Mouse (Mus musculus): ENCODE measurements around the gene Cdc42ep5. TPM values are rescaled to one million over a fixed set of nuclear protein-coding genes. Genes with fewer than 3 reads are reported as not detected.
A peak's percentile ranks its signal among the peaks of the same experiment; 100 is the strongest.

Gene Cdc42ep5
- polyA plus RNA-seq, 1 experiment from 2014 or later: 7.2 TPM

DNA sequence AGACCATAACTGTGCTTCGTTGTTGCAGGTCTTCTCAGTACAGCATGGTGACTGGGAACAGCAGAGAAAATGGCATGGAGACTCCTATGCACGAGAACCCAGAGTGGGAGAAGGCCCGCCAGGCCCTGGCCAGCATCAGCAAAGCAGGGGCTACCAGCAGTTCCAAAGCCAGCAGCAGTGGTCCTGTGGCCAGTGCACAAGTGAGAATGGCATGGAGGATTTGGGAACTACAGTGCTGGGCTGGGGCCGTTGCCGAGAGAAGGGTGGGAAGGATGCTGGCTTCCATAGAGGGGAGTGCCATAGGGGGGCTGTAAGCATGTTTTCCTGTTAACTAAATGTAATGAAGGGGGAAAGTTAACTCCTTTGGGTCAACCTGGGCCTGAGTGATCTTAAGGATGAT is 25.3 kb downstream of the Cdc42ep5 start:
- H3K4me2 ChIP-seq (replicated peaks): no peak overlapping the region
- H3K9me3 ChIP-seq (ENCODE audit: control insufficient read depth, low read length): no peaks in the 10 kb centered on the region
- peaks cover 15% of the 10 kb centered on the region for H3K4me1 ChIP-seq (replicated peaks; ENCODE audit: control insufficient read depth, insufficient read depth, low read length)
- H3K36me3 ChIP-seq (replicated peaks; ENCODE audit: control insufficient read depth, insufficient read depth): peaks cover 58% of the 10 kb centered on the region
- no peak for ATAC-seq (ENCODE audit: low FRiP score)
- H3K27ac ChIP-seq: no peak overlapping the region
- H3K4me3 ChIP-seq (replicated peaks; ENCODE audit: low read length): no peak overlapping the region
- no peak for DNase-seq (ENCODE audit: low spot score)
- H3K9ac ChIP-seq: no peak overlapping the region
- 89% methylated on average over 5 of the region's 5 CpGs for WGBS
- H3K27me3 ChIP-seq (ENCODE audit: control insufficient read depth, insufficient read depth, low read length): no peaks in the 10 kb centered on the region

GRCm38 (mm10) chr7:4138671-4139070 is 26.0 kb downstream of the Cdc42ep5 start:
- WGBS: 95% methylated on average over 7 of the region's 7 CpGs
- Histone ChIP-seq H3K27me3 (ENCODE audit: control insufficient read depth, insufficient read depth, low read length) (no peaks in the 10 kb centered on the region), H3K4me2 (replicated peaks) (no peak overlapping the region; the same call in 1 of the 2 replicates), H3K9ac (no peak overlapping the region), H3K36me3 (replicated peaks; ENCODE audit: control insufficient read depth, insufficient read depth) (peaks cover 51% of the 10 kb centered on the region), H3K4me1 (replicated peaks; ENCODE audit: control insufficient read depth, insufficient read depth, low read length) (peaks cover 15% of the 10 kb centered on the region), H3K4me3 (replicated peaks; ENCODE audit: low read length) (no peak overlapping the region), H3K27ac (no peak overlapping the region), H3K9me3 (ENCODE audit: control insufficient read depth, low read length) (no peaks in the 10 kb centered on the region)
- ATAC-seq (ENCODE audit: low FRiP score): no peak
- DNase-seq (ENCODE audit: low spot score): no peak

- Histone ChIP-seq H3K36me3 (replicated peaks; ENCODE audit: control insufficient read depth, insufficient read depth) (peaks cover 46% of the 10 kb centered on the region), H3K4me1 (replicated peaks; ENCODE audit: control insufficient read depth, insufficient read depth, low read length) (peaks cover 15% of the 10 kb centered on the region), H3K27ac (no peak overlapping the region), H3K4me2 (replicated peaks) (peak overlapping the region; percentile 97), H3K9me3 (ENCODE audit: control insufficient read depth, low read length) (no peaks in the 10 kb centered on the region), H3K9ac (peak overlapping the region; percentile 85), H3K27me3 (ENCODE audit: control insufficient read depth, insufficient read depth, low read length) (no peaks in the 10 kb centered on the region), H3K4me3 (replicated peaks; ENCODE audit: low read length) (peak overlapping the region; percentile 84)
- ATAC-seq (ENCODE audit: low FRiP score) (no peak), DNase-seq (ENCODE audit: low spot score) (no peak)
- 76% methylated on average over 2 of the region's 2 CpGs for whole genome bisulfite sequencing
These were observed 26.5 kb downstream of the Cdc42ep5 start for GRCm38 (mm10) chr7:4138181-4138580.

DNA sequence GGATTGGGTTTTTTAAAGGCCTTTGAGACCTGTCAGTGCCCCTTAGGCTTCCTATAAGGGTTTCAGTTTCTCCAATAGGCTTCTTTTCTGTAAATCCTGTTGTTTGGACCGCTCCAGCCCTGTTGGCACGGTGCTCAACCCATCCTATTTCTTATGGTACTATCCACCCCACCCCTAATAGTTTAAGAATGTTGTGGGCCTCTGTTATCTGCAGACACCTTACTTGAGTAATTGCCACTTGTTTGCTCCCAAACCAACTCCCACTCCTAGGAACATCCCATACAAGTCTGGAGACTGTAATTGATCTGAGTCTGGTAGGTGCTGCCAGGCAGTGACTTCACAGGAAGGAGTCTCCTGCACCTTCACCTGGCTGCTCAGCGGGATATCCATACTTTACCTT is 26.9 kb downstream of the Cdc42ep5 start:
- 53% methylated on average over 3 of the region's 3 CpGs for WGBS
- H3K4me3 ChIP-seq (replicated peaks; ENCODE audit: low read length): peak overlapping the region; percentile 84
- peaks cover 15% of the 10 kb centered on the region for H3K4me1 ChIP-seq (replicated peaks; ENCODE audit: control insufficient read depth, insufficient read depth, low read length)
- peaks cover 42% of the 10 kb centered on the region for H3K36me3 ChIP-seq (replicated peaks; ENCODE audit: control insufficient read depth, insufficient read depth)
- ATAC-seq (ENCODE audit: low FRiP score): no peak
- peak overlapping the region; percentile 85 for H3K9ac ChIP-seq
- DNase-seq (ENCODE audit: low spot score): no peak
- peak overlapping the region; percentile 93 for H3K27ac ChIP-seq
- H3K9me3 ChIP-seq (ENCODE audit: control insufficient read depth, low read length): no peaks in the 10 kb centered on the region
- H3K27me3 ChIP-seq (ENCODE audit: control insufficient read depth, insufficient read depth, low read length): no peaks in the 10 kb centered on the region
- H3K4me2 ChIP-seq (replicated peaks): peak overlapping the region; percentile 97

- DNase-seq (ENCODE audit: low spot score): peak; percentile 99
These were observed 27.7 kb downstream of the Cdc42ep5 start, which contains the start of gene Leng8 for GRCm38 (mm10) chr7:4136771-4137531. TSS of gene Leng8 (plus strand) at chr7:4137039.

DNA sequence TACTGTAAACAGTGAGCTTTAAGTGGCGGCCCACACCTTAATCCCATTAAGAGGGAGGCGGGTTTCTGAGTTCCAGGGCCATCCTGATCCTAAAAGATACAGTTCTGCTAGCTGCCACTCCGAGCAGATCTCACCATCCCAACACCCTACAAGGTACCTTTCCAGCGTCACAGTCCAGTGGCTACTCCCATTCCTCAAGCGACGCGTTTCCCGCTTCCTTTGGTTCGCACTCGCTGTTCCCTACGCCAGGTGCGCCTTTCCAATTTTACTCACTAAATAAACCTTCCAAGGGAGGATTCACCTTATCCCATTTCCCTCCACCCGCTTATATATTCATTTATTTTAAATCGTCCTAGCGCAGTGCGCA is 28.3 kb downstream of the Cdc42ep5 start:
- ATAC-seq (ENCODE audit: low FRiP score) (peak; percentile 43), DNase-seq (ENCODE audit: low spot score) (no peak)
- Histone ChIP-seq H3K4me2 (replicated peaks) (peak overlapping the region; percentile 88), H3K4me3 (replicated peaks; ENCODE audit: low read length) (peak overlapping the region; percentile 84), H3K4me1 (replicated peaks; ENCODE audit: control insufficient read depth, insufficient read depth, low read length) (peaks cover 15% of the 10 kb centered on the region), H3K9me3 (ENCODE audit: control insufficient read depth, low read length) (no peaks in the 10 kb centered on the region), H3K27me3 (ENCODE audit: control insufficient read depth, insufficient read depth, low read length) (no peaks in the 10 kb centered on the region), H3K36me3 (replicated peaks; ENCODE audit: control insufficient read depth, insufficient read depth) (peaks cover 34% of the 10 kb centered on the region), H3K9ac (peak overlapping the region; percentile 82), H3K27ac (peak overlapping the region; percentile 93)
- under 1% methylated on average over 16 of the region's 16 CpGs for WGBS

More at GRCm38 (mm10) chr7:4136771-4137531, 27.7 kb downstream of the Cdc42ep5 start, which contains the start of gene Leng8:
- H3K36me3 ChIP-seq (replicated peaks; ENCODE audit: control insufficient read depth, insufficient read depth): peaks cover 39% of the 10 kb centered on the region
- peak within 1 kb of the TSS; percentile 85 for H3K9ac ChIP-seq
- H3K4me2 ChIP-seq (replicated peaks): peak within 1 kb of the TSS; percentile 97
- H3K4me3 ChIP-seq (replicated peaks; ENCODE audit: low read length): peak within 1 kb of the TSS; percentile 84
- peak; percentile 99 for ATAC-seq (ENCODE audit: low FRiP score)
- H3K27ac ChIP-seq: peak within 1 kb of the TSS; percentile 93
- no peaks in the 10 kb centered on the region for H3K27me3 ChIP-seq (ENCODE audit: control insufficient read depth, insufficient read depth, low read length)
- under 1% methylated on average over 68 of the region's 78 CpGs for WGBS
- H3K4me1 ChIP-seq (replicated peaks; ENCODE audit: control insufficient read depth, insufficient read depth, low read length): peaks cover 15% of the 10 kb centered on the region
- no peaks in the 10 kb centered on the region for H3K9me3 ChIP-seq (ENCODE audit: control insufficient read depth, low read length)

DNA sequence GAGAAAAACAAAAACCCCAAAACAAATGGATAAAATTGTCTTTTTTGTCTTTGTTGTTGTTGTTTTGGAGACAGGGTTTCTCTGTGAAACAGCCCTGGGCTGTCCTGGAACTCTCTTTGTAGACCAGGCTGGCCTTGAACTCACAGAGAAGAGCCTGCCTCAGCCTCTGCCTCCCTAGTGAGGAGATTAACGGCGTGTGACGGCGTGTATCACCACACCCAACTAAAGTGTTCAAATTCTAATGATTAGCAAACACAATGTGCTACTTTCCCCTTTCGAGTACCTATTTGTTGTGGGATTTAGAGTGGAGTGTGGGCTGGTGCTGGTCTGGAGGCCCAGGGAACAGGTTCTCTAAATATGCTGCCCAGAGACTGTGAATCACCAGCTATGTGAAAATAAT is 29.7 kb downstream of the Cdc42ep5 start:
- no peak overlapping the region for H3K4me3 ChIP-seq (replicated peaks; ENCODE audit: low read length)
- no peak overlapping the region for H3K27ac ChIP-seq
- peaks cover 19% of the 10 kb centered on the region for H3K36me3 ChIP-seq (replicated peaks; ENCODE audit: control insufficient read depth, insufficient read depth)
- ATAC-seq (ENCODE audit: low FRiP score) (no peak), DNase-seq (ENCODE audit: low spot score) (no peak)
- no peaks in the 10 kb centered on the region for H3K27me3 ChIP-seq (ENCODE audit: control insufficient read depth, insufficient read depth, low read length)
- no peak overlapping the region for H3K4me2 ChIP-seq (replicated peaks)
- no peak overlapping the region for H3K9ac ChIP-seq
- 88% methylated on average over 5 of the region's 5 CpGs for WGBS
- no peaks in the 10 kb centered on the region for H3K9me3 ChIP-seq (ENCODE audit: control insufficient read depth, low read length)
- peaks cover 20% of the 10 kb centered on the region for H3K4me1 ChIP-seq (replicated peaks; ENCODE audit: control insufficient read depth, insufficient read depth, low read length)

DNA sequence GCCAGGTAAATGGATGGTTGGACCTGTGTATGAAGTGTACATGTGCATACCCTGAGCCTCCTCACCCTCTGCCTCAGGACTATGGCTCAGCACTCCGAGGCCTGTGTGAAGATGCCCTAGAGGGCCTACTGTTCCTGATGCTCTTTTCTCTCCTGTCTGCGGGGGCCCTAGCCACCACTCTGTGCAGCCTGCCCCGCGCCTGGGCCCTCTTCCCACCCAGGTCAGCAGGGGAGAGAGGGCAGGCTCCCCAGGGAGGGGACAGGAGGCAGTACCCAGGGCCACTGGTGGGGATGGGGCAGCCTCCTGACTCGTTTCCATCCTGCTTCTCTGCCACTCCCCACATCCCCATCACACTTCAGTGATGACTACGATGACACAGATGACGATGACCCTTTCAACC is 31.7 kb downstream of the Cdc42ep5 start:
- Histone ChIP-seq H3K36me3 (replicated peaks; ENCODE audit: control insufficient read depth, insufficient read depth) (peaks cover 11% of the 10 kb centered on the region; the same call in 1 of the 2 replicates), H3K27me3 (ENCODE audit: control insufficient read depth, insufficient read depth, low read length) (no peaks in the 10 kb centered on the region), H3K4me2 (replicated peaks) (no peak overlapping the region; the same call in 1 of the 2 replicates), H3K4me1 (replicated peaks; ENCODE audit: control insufficient read depth, insufficient read depth, low read length) (peaks cover 17% of the 10 kb centered on the region), H3K27ac (no peak overlapping the region), H3K9me3 (ENCODE audit: control insufficient read depth, low read length) (no peaks in the 10 kb centered on the region), H3K4me3 (replicated peaks; ENCODE audit: low read length) (no peak overlapping the region), H3K9ac (no peak overlapping the region)
- ATAC-seq (ENCODE audit: low FRiP score): no peak
- 86% methylated on average over 7 of the region's 7 CpGs for WGBS
- DNase-seq (ENCODE audit: low spot score): no peak

GRCm38 (mm10) chr7:4132581-4132980 is 32.1 kb downstream of the Cdc42ep5 start:
- Histone ChIP-seq H3K4me1 (replicated peaks; ENCODE audit: control insufficient read depth, insufficient read depth, low read length) (peaks cover 13% of the 10 kb centered on the region), H3K9me3 (ENCODE audit: control insufficient read depth, low read length) (no peaks in the 10 kb centered on the region), H3K36me3 (replicated peaks; ENCODE audit: control insufficient read depth, insufficient read depth) (peaks cover 15% of the 10 kb centered on the region; the same call in 1 of the 2 replicates), H3K4me2 (replicated peaks) (no peak overlapping the region), H3K9ac (peak overlapping the region; percentile 3; the same call in 1 of the 2 replicates), H3K27ac (no peak overlapping the region), H3K27me3 (ENCODE audit: control insufficient read depth, insufficient read depth, low read length) (no peaks in the 10 kb centered on the region), H3K4me3 (replicated peaks; ENCODE audit: low read length) (no peak overlapping the region)
- WGBS: 87% methylated on average over 3 of the region's 3 CpGs
- DNase-seq (ENCODE audit: low spot score) (no peak), ATAC-seq (ENCODE audit: low FRiP score) (no peak)
